Comparison of ENCODE assay signal across 8 mouse cellular contexts in the genomic region with DNA sequence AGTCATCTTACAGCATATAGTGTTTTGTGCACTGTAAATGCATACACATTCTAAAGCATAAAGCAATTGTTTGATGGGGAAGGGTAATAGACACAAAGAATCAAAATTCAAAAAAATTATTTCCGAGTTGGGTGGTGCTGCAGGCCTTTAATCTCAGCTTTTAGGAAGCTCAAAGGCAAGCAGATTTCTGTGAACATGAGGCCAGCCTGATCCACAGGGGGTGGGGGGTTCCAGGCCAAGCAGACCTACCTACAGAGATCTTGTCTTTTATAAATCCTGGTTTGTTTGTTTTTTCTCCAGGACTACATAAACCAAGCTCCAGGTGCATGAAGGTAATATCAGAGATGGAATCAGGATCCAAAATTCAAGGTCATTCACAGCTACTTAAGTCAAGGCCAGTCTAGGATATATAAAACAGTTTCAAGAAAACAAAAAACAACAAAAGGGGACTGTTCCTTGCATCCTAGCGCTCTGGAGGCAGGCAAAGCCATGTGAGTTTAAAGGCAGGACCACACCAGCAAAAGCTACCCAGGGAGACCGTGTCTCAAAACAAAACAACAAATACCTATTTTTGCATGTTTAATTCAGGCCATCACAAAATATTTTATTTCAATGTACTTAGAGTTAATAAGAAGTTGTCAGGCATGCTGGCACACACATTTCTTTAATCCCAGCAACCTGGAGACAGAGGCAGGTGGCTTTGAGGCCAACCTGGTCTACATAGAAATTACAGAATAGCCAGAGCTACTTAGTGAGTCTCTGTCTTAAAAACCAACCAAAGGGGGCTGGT. TPM values are rescaled to one million over a fixed set of nuclear protein-coding genes. Genes with fewer than 3 reads are reported as not detected.
DNase-seq lines count a peak whose midpoint lies in the region; ATAC-seq and TF ChIP-seq lines count a peak whose summit lies in the region.

No protein-coding gene starts in this region.

- no peak overlapping the region; the same call in 1 of the 2 replicates for H3K27ac ChIP-seq in cerebellum, adult 2 months (ENCODE audit: insufficient read depth, low read length)
- peak overlapping the region; percentile 76 for H3K27ac ChIP-seq in liver, embryonic 12.5 days
- H3K27ac ChIP-seq in hindbrain, embryonic 15.5 days (replicated peaks) = peak overlapping the region; percentile 71
- peak overlapping the region; percentile 71 for H3K27ac ChIP-seq in midbrain, embryonic 15.5 days

- H3K4me1 ChIP-seq in cerebellum, adult 2 months (ENCODE audit: control insufficient read depth, insufficient read depth, low read length) = 0 out of 2 replicates have a peak, but pooled peaks cover 4% of the 10 kb centered on the region
- peaks cover 33% of the 10 kb centered on the region for H3K4me1 ChIP-seq in liver, embryonic 12.5 days
- peaks cover 26% of the 10 kb centered on the region for H3K4me1 ChIP-seq in hindbrain, embryonic 15.5 days (replicated peaks)
- peaks cover 21% of the 10 kb centered on the region for H3K4me1 ChIP-seq in midbrain, embryonic 15.5 days

- 85% methylated on average over 3 of the region's 3 CpGs for WGBS in cerebellum, adult 2 months
- 77% methylated on average over 3 of the region's 3 CpGs for WGBS in liver, embryonic 12.5 days (ENCODE audit: insufficient replicate concordance)
- WGBS in hindbrain, embryonic 15.5 days = 90% methylated on average over 3 of the region's 3 CpGs
- WGBS in midbrain, embryonic 15.5 days = 85% methylated on average over 3 of the region's 3 CpGs

- peaks cover 22% of the 10 kb centered on the region for H3K36me3 ChIP-seq in liver, embryonic 12.5 days
- H3K36me3 ChIP-seq in hindbrain, embryonic 15.5 days = peaks cover 15% of the 10 kb centered on the region
- 0 out of 2 replicates have a peak, but pooled peaks cover 6% of the 10 kb centered on the region for H3K36me3 ChIP-seq in midbrain, embryonic 15.5 days (replicated peaks)

- no peaks in the 10 kb centered on the region for H3K9me3 ChIP-seq in liver, embryonic 12.5 days (replicated peaks)
- no peaks in the 10 kb centered on the region for H3K9me3 ChIP-seq in hindbrain, embryonic 15.5 days
- H3K9me3 ChIP-seq in midbrain, embryonic 15.5 days = no peaks in the 10 kb centered on the region

- no peak overlapping the region for H3K4me3 ChIP-seq in cerebellum, adult 2 months (replicated peaks; ENCODE audit: insufficient read depth, low read depth, low read length)
- H3K4me3 ChIP-seq in liver, embryonic 12.5 days = no peak overlapping the region
- no peak overlapping the region for H3K4me3 ChIP-seq in hindbrain, embryonic 15.5 days
- H3K4me3 ChIP-seq in midbrain, embryonic 15.5 days = no peak overlapping the region

- no peak overlapping the region for H3K9ac ChIP-seq in liver, embryonic 12.5 days
- H3K9ac ChIP-seq in hindbrain, embryonic 15.5 days = no peak overlapping the region
- H3K9ac ChIP-seq in midbrain, embryonic 15.5 days = no peak overlapping the region

- no peak for ATAC-seq in liver, embryonic 12.5 days
- ATAC-seq in hindbrain, embryonic 15.5 days (ENCODE audit: low FRiP score, low read depth) = no peak
- no peak for ATAC-seq in midbrain, embryonic 15.5 days (replicated peaks)

- no peaks in the 10 kb centered on the region for H3K27me3 ChIP-seq in cerebellum, adult 2 months (ENCODE audit: control insufficient read depth, insufficient read depth, low read length)
- H3K27me3 ChIP-seq in liver, embryonic 12.5 days (replicated peaks) = no peaks in the 10 kb centered on the region
- H3K27me3 ChIP-seq in hindbrain, embryonic 15.5 days = no peaks in the 10 kb centered on the region
- H3K27me3 ChIP-seq in midbrain, embryonic 15.5 days (replicated peaks) = no peaks in the 10 kb centered on the region

- peak; percentile 66 to 75 for DNase-seq in cerebellum, postnatal 10 days
- DNase-seq in cerebellum, adult 2 months = no peak
- DNase-seq in liver = no peak
- no peak for DNase-seq in kidney, postnatal 14 days
- DNase-seq in spleen, postnatal 14 days (ENCODE audit: low spot score in 2 of 2) = no peak

- no peak for TF ChIP-seq POLR2A in cerebellum, adult 2 months (IDR thresholded peaks at IDR 0.05; ENCODE audit: borderline replicate concordance, insufficient read depth, low read length)

- no peak for TF ChIP-seq CTCF in cerebellum, adult 2 months (IDR thresholded peaks at IDR 0.05; ENCODE audit: borderline replicate concordance, insufficient read depth, low read depth, low read length)

- H3K4me2 ChIP-seq in liver, embryonic 12.5 days = 0 out of 2 replicates have a peak overlapping the region, but pooled peaks have one; percentile 10
- no peak overlapping the region for H3K4me2 ChIP-seq in hindbrain, embryonic 15.5 days
- no peak overlapping the region for H3K4me2 ChIP-seq in midbrain, embryonic 15.5 days

RNA-seq across cellular contexts. Expression of a gene that starts 2.5 kb away (rescaled TPM):
- polyA plus RNA-seq in cerebellum, adult 2 months (2012; rRNA removed) = 456 and 541 TPM in 2 replicates
- 816 and 835 TPM in 2 replicates for polyA plus RNA-seq in liver, embryonic 12.5 days (2016; fragmentation: Nextera tagmentation; extraction: Ambion mirVana)
- polyA plus RNA-seq in hindbrain, embryonic 15.5 days (2015; fragmentation: Nextera tagmentation; extraction: Ambion mirVana) = 1,686 and 1,716 TPM in 2 replicates
- polyA plus RNA-seq in midbrain, embryonic 15.5 days (2015; fragmentation: Nextera tagmentation; extraction: Ambion mirVana) = 2,073 and 2,119 TPM in 2 replicates

RNA-seq across cellular contexts. Expression of a gene that starts 4.9 kb away (rescaled TPM):
- polyA plus RNA-seq in cerebellum, adult 2 months (2012; rRNA removed) = 48.1 and 49.1 TPM in 2 replicates
- 18.7 and 20.2 TPM in 2 replicates for polyA plus RNA-seq in liver, embryonic 12.5 days (2016; fragmentation: Nextera tagmentation; extraction: Ambion mirVana)
- polyA plus RNA-seq in hindbrain, embryonic 15.5 days (2015; fragmentation: Nextera tagmentation; extraction: Ambion mirVana) = 32.1 and 37.0 TPM in 2 replicates
- 39.7 and 40.7 TPM in 2 replicates for polyA plus RNA-seq in midbrain, embryonic 15.5 days (2015; fragmentation: Nextera tagmentation; extraction: Ambion mirVana)

RNA-seq across cellular contexts. Expression of a gene that starts 12.7 kb away (rescaled TPM):
- polyA plus RNA-seq in cerebellum, adult 2 months (2012; rRNA removed) = 14.8 and 15.1 TPM in 2 replicates
- polyA plus RNA-seq in liver, embryonic 12.5 days (2016; fragmentation: Nextera tagmentation; extraction: Ambion mirVana) = 187 and 200 TPM in 2 replicates
- 62.5 and 70.9 TPM in 2 replicates for polyA plus RNA-seq in hindbrain, embryonic 15.5 days (2015; fragmentation: Nextera tagmentation; extraction: Ambion mirVana)
- 53.2 and 58.5 TPM in 2 replicates for polyA plus RNA-seq in midbrain, embryonic 15.5 days (2015; fragmentation: Nextera tagmentation; extraction: Ambion mirVana)

RNA-seq across cellular contexts. Expression of a gene that starts 50.7 kb away (rescaled TPM):
- 21.6 and 28.6 TPM in 2 replicates for polyA plus RNA-seq in cerebellum, adult 2 months (2012; rRNA removed)
- 0.31 and 0.44 TPM in 2 replicates for polyA plus RNA-seq in liver, embryonic 12.5 days (2016; fragmentation: Nextera tagmentation; extraction: Ambion mirVana)
- polyA plus RNA-seq in hindbrain, embryonic 15.5 days (2015; fragmentation: Nextera tagmentation; extraction: Ambion mirVana) = 1.7 and 1.9 TPM in 2 replicates
- polyA plus RNA-seq in midbrain, embryonic 15.5 days (2015; fragmentation: Nextera tagmentation; extraction: Ambion mirVana) = 0.79 and 0.94 TPM in 2 replicates

RNA-seq across cellular contexts. Expression of a gene that starts 52.5 kb away (rescaled TPM):
- polyA plus RNA-seq in cerebellum, adult 2 months (2012; rRNA removed) = 3.8 and 5.7 TPM in 2 replicates
- 48.9 and 50.1 TPM in 2 replicates for polyA plus RNA-seq in liver, embryonic 12.5 days (2016; fragmentation: Nextera tagmentation; extraction: Ambion mirVana)
- 1.0 and 1.6 TPM in 2 replicates for polyA plus RNA-seq in hindbrain, embryonic 15.5 days (2015; fragmentation: Nextera tagmentation; extraction: Ambion mirVana)
- 0.70 and 1.5 TPM in 2 replicates for polyA plus RNA-seq in midbrain, embryonic 15.5 days (2015; fragmentation: Nextera tagmentation; extraction: Ambion mirVana)

Comparison
In these comparisons a context has a peak if more than half of its experiments do, and no peak if none do; other contexts are left out.
1. DNase-seq: peak in cerebellum, postnatal 10 days (2 of 2); none in cerebellum, adult 2 months (0 of 2), liver (single experiment), kidney, postnatal 14 days (single experiment) and spleen, postnatal 14 days (0 of 2).